Mouse (Mus musculus) liver, adult 2 months (tissue): Measurements from ENCODE around the gene Ston1. TPM values are rescaled to one million over a fixed set of nuclear protein-coding genes. Genes with fewer than 3 reads are reported as not detected.

Source experiments
- DNase-seq: peaks from one replicate; pipeline ENCODE4 v3.0.0-alpha.2; 2011; ENCODE audit warnings: low read depth, low spot score; ENCODE audit errors: extremely low read depth
- H3K27ac ChIP-seq: fragments of 200-500 bp; replicated peaks from 2 replicates; pipeline ENCODE4 v1.5.1; 2012; ENCODE audit warnings: low read depth, mild to moderate bottlenecking, control low read depth, inconsistent platforms, low read length; ENCODE audit not compliant: insufficient read depth
- H3K27me3 ChIP-seq: fragments of 200-500 bp; 2 replicates; pipeline ENCODE4 v1.6.1; 2012; ENCODE audit warnings: mild to moderate bottlenecking, moderate library complexity, low read length, inconsistent platforms; ENCODE audit not compliant: control insufficient read depth, insufficient read depth
- H3K36me3 ChIP-seq: fragments of 200-500 bp; 2 replicates; pipeline ENCODE4 v1.6.1; 2012; ENCODE audit warnings: low read length, inconsistent platforms; ENCODE audit not compliant: control insufficient read depth, insufficient read depth
- H3K4me1 ChIP-seq: fragments of 200-500 bp; 2 replicates; pipeline ENCODE4 v1.6.1; 2011; ENCODE audit warnings: low read length; ENCODE audit not compliant: control insufficient read depth, insufficient read depth
- H3K4me3 ChIP-seq: fragments of 200-500 bp; 2 replicates; pipeline ENCODE4 v1.5.1; 2011; ENCODE audit warnings: low read depth, mild to moderate bottlenecking, control low read depth, low read length, moderate library complexity; ENCODE audit not compliant: insufficient read depth
- H3K79me2 ChIP-seq: fragments of 200-500 bp; 2 replicates; pipeline ENCODE4 v1.6.1; 2012; ENCODE audit warnings: inconsistent platforms, mild to moderate bottlenecking, low read length, moderate library complexity; ENCODE audit not compliant: control insufficient read depth, insufficient read depth
- H3K9ac ChIP-seq: fragments of 200-500 bp; 2 replicates; pipeline ENCODE4 v1.6.1; 2012; ENCODE audit warnings: low read depth, mild to moderate bottlenecking, control low read depth, inconsistent platforms, low read length
- CTCF ChIP-seq: fragments of 200-500 bp; IDR thresholded peaks from 2 replicates; pipeline ENCODE4 v1.5.1; 2011; ENCODE audit warnings: low read depth, low read length, control low read depth
- POLR2A ChIP-seq: fragments of 200-500 bp; IDR thresholded peaks from 2 replicates; pipeline ENCODE4 v1.6.1; 2011; ENCODE audit warnings: low read length, control low read depth; ENCODE audit not compliant: insufficient read depth; ENCODE audit errors: extremely low read depth
- WGBS: fragments of 180-500 bp; shearing (Covaris S2); methylation state at CpG from one replicate; pipeline ENCODE4 v1.1.7; 2018; 5-methylcytosine and 5-hydroxymethylcytosine counted together
- polyA plus RNA-seq: library from polyadenylated mRNA; depleted of rRNA; stranded (reverse); fragments of >200 nt; gene quantifications from 2 replicates; pipeline ENCODE4 v1.2.3, GENCODE M21; 2012
- total RNA-seq: library from RNA; depleted of rRNA; stranded (reverse); fragments of >200 nt; gene quantifications from 2 replicates; pipeline ENCODE4 v1.2.3, GENCODE M21; 2014

Ston1 gene
- total and polyA plus RNA-seq, 2 experiments = 2.5 to 5.1 TPM

- H3K79me2 ChIP-seq = no peaks in the 10 kb centered on the region
- WGBS = 59% methylated on average over 4 of the region's 4 CpGs
- no peak overlapping the region for H3K4me3 ChIP-seq
- H3K9ac ChIP-seq = no peak overlapping the region
- no peaks in the 10 kb centered on the region for H3K27me3 ChIP-seq
- H3K27ac ChIP-seq = no peak overlapping the region
- no peaks in the 10 kb centered on the region for H3K36me3 ChIP-seq
- no peaks in the 10 kb centered on the region for H3K4me1 ChIP-seq
- no peak for DNase-seq
- TF ChIP-seq CTCF (no peak), POLR2A (no peak)
Measured at GRCm38 (mm10) chr17:88670800-88671199, 73.3 kb downstream of the Ston1 start.

DNA sequence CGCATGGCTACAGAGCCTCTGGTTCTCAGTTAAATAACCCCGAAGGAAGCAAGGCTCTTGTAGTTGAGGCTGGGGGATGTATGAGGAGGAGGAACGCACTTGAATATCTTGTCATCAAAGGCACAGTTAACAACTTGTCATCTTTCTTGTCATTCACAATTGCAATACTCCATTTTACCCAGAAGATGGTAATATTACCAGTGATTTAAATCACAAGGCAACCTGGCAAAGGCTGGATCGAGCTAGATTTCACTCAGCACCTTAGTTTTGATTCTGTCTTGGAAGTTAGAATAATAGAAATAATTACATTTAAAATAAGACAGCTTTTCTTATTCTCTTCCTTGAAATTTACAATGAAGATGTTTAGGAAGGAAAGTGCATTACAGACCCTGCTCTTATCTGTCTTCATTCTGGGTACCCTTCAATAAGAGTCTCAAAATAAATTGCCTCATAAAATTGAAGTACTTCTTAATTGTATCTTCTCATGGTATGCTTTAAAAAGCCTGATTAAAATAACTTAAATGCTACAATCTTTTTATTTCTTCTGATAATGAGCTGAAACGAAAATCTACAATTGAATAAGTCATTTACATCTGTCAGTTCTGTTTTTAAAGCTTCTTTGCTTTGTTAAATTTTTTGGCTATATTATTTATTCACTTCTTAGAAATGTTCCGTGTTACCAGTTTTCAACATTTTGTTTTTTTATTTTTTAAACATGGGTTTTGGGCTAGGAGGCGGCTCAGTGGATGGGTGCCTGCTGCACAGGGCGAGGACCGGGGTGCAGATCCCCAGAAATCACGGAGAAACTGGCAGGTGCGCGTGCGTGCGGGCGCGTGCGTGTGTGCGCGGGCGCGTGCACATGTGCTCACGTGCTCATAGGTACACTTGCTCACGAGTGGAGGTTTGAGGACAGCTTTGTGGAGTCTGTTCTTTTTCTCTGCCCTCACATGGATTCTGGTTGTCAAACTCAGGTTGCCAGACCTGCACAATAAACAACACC, 78.1 kb downstream of the Ston1 start:
- 90% methylated on average over 23 of the region's 23 CpGs for WGBS
- no peaks in the 10 kb centered on the region for H3K79me2 ChIP-seq
- H3K9ac ChIP-seq = no peak overlapping the region
- H3K4me3 ChIP-seq = no peak overlapping the region
- no peaks in the 10 kb centered on the region for H3K27me3 ChIP-seq
- H3K4me1 ChIP-seq = no peaks in the 10 kb centered on the region
- no peaks in the 10 kb centered on the region for H3K36me3 ChIP-seq
- H3K27ac ChIP-seq = no peak overlapping the region
- TF ChIP-seq CTCF = no peak
- no peak for TF ChIP-seq POLR2A
- no peak for DNase-seq

DNA sequence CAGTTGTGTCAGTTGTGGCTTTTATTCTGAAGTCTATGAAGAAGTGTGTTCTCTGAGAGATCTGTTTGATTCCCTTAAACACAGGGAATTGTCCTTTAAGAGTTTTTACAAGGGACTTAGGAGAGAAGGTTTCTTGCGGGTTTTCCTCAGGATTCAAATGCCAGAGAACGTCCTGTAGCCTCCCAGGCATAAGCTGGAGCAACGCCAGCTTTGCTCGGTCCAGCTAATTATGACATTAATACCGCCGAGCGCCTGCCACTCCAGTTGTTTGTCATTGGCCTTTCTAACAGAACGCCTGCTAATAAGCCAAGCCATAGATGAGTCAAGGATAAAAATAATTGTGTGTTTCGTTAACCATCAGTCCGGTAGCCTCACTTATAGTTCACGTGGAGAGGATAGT, 90.7 kb downstream of the Ston1 start:
- Histone ChIP-seq H3K79me2 (no peaks in the 10 kb centered on the region), H3K27me3 (no peaks in the 10 kb centered on the region), H3K4me1 (no peaks in the 10 kb centered on the region), H3K36me3 (no peaks in the 10 kb centered on the region), H3K27ac (no peak overlapping the region), H3K9ac (no peak overlapping the region), H3K4me3 (no peak overlapping the region)
- TF ChIP-seq CTCF (no peak), POLR2A (no peak)
- 73% methylated on average over 11 of the region's 11 CpGs for WGBS
- DNase-seq = no peak

GRCm38 (mm10) chr17:88696656-88697333, 99.3 kb downstream of the Ston1 start:
- Histone ChIP-seq H3K36me3 (no peaks in the 10 kb centered on the region), H3K27ac (no peak overlapping the region), H3K27me3 (no peaks in the 10 kb centered on the region), H3K4me1 (no peaks in the 10 kb centered on the region), H3K79me2 (no peaks in the 10 kb centered on the region), H3K4me3 (no peak overlapping the region), H3K9ac (no peak overlapping the region)
- TF ChIP-seq POLR2A (no peak), CTCF (no peak)
- no peak for DNase-seq
- 79% methylated on average over 9 of the region's 9 CpGs for WGBS

DNA sequence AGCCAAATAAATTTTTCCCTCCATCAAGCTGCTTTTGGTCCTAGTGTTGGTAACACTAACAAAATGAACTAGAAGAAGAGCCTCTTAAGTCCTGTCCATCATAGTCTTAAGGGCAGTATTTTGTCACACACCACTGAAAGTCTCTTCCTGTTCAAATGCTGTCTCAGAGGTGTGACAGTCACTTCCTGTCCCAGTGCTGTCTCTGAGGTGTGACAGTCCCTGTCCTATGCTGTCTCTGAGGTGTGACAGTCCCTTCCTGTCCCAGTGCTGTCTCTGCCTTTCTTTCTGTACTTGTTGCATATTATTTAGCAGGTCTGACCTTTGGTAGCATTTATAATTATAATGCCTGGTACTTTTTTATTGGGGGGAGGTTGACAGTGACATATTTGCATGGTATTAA, 103.4 kb downstream of the Ston1 start:
- Histone ChIP-seq H3K36me3 (no peaks in the 10 kb centered on the region), H3K4me1 (no peaks in the 10 kb centered on the region), H3K27ac (no peak overlapping the region), H3K9ac (no peak overlapping the region), H3K4me3 (no peak overlapping the region), H3K79me2 (no peaks in the 10 kb centered on the region), H3K27me3 (no peaks in the 10 kb centered on the region)
- TF ChIP-seq POLR2A = no peak
- TF ChIP-seq CTCF = no peak
- peak; percentile 2 for DNase-seq

- DNase-seq = no peak
- WGBS = 28% methylated on average over 6 of the region's 6 CpGs
Measured at GRCm38 (mm10) chr17:88702345-88702744, 104.9 kb downstream of the Ston1 start.

More at GRCm38 (mm10) chr17:88702345-88702744, 104.9 kb downstream of the Ston1 start:
- no peaks in the 10 kb centered on the region for H3K27me3 ChIP-seq
- no peak overlapping the region for H3K4me3 ChIP-seq
- H3K9ac ChIP-seq = no peak overlapping the region
- H3K4me1 ChIP-seq = no peaks in the 10 kb centered on the region
- H3K27ac ChIP-seq = no peak overlapping the region
- H3K36me3 ChIP-seq = no peaks in the 10 kb centered on the region
- TF ChIP-seq CTCF (no peak), POLR2A (no peak)
- no peaks in the 10 kb centered on the region for H3K79me2 ChIP-seq
